Mouse (Mus musculus) stomach, embryonic 16.5 days (tissue): ENCODE data around the gene Mdc1. TPM values are rescaled to one million over a fixed set of nuclear protein-coding genes. Genes with fewer than 3 reads are reported as not detected.

ENCODE experiments used
- ATAC-seq: fragments of 200-750 bp; cut with Nextera tagmentation; 2 replicates; pipeline ENCODE4 v1.8.0; 2017; ENCODE audit warnings: moderate number of reproducible peaks, moderate TSS enrichment; ENCODE audit not compliant: insufficient read depth, low FRiP score
- H3K27ac ChIP-seq: fragments of 300-500 bp; sonication (generic); 2 replicates; pipeline ENCODE4 v1.5.1; 2014; ENCODE audit warnings: low read length
- H3K27me3 ChIP-seq: fragments of 300-500 bp; sonication (generic); 2 replicates; pipeline ENCODE4 v1.6.1; 2014; ENCODE audit warnings: low read length, control low read depth, mixed read lengths; ENCODE audit not compliant: control insufficient read depth, insufficient read depth
- H3K36me3 ChIP-seq: fragments of 300-500 bp; sonication (generic); 2 replicates; pipeline ENCODE4 v1.6.1; 2014; ENCODE audit warnings: low read length; ENCODE audit not compliant: control insufficient read depth, insufficient read depth
- H3K4me1 ChIP-seq: fragments of 300-500 bp; sonication (generic); 2 replicates; pipeline ENCODE4 v1.6.1; 2014; ENCODE audit warnings: low read length, control low read depth, mixed read lengths; ENCODE audit not compliant: control insufficient read depth, insufficient read depth
- H3K4me2 ChIP-seq: fragments of 300-500 bp; sonication (generic); 2 replicates; pipeline ENCODE4 v1.6.1; 2014; ENCODE audit warnings: low read depth, low read length, mixed read lengths
- H3K4me3 ChIP-seq: fragments of 300-500 bp; sonication (generic); replicated peaks from 2 replicates; pipeline ENCODE4 v1.5.1; 2014; ENCODE audit warnings: mild to moderate bottlenecking, low read length
- H3K9ac ChIP-seq: fragments of 300-500 bp; sonication (generic); 2 replicates; pipeline ENCODE4 v1.6.1; 2014; ENCODE audit warnings: low read length
- H3K9me3 ChIP-seq: fragments of 300-500 bp; sonication (generic); replicated peaks from 2 replicates; pipeline ENCODE4 v1.6.1; 2016; ENCODE audit warnings: low read length, control low read depth; ENCODE audit not compliant: control insufficient read depth
- WGBS: fragments of 180-500 bp; shearing (Covaris S2); extraction: QIAGEN DNeasy Blood & Tissue Kit; methylation state at CpG from one replicate; pipeline ENCODE4 v1.1.7; 2014; 5-methylcytosine and 5-hydroxymethylcytosine counted together
- polyA plus RNA-seq: library from polyadenylated mRNA; unstranded; fragments of >200 nt; fragmentation: Nextera tagmentation; extraction: Ambion mirVana; gene quantifications from 2 replicates; pipeline ENCODE4 v1.2.1, GENCODE M21; 2015

Gene Mdc1
- polyA plus RNA-seq, 1 experiment from 2014 or later: 16.2 TPM

DNA sequence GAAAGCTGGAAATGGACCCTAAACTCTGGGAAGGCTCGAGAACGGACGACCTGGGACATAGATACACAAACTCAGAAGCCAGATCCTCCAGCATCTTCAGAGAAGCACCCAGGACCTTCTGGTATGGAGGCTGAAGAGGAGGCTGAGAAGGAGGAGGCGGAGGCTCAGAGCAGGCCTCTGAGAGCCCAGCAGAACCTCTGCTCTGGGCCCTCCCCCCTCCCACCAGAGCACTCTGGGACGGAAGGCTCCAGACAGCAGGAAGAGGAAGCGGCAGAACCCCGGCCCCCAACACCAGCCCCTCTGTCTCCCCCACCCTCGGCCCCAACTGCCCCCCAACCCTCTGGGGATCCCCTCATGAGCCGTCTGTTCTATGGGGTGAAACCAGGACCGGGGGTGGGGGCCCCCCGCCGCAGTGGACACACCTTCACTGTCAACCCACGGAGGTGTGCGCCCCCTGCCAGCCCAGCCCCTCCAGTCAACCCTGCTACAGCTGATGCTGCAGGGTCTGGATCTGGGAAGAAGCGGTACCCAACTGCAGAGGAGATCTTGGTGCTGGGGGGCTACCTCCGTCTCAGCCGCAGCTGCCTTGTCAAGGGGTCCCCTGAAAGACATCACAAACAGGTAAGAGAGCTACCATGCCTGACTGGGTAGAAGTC lies 27.0 kb downstream of the Mdc1 start:
- WGBS: 24% methylated on average over 14 of the region's 17 CpGs
- ATAC-seq: no peak
- Histone ChIP-seq H3K9ac (peak overlapping the region; percentile 85), H3K9me3 (peaks cover 5% of the 10 kb centered on the region; the same call in 1 of the 2 replicates), H3K4me1 (peaks cover 54% of the 10 kb centered on the region), H3K36me3 (peaks cover 6% of the 10 kb centered on the region; the same call in 1 of the 2 replicates), H3K4me3 (peak overlapping the region; percentile 74), H3K27me3 (no peaks in the 10 kb centered on the region), H3K27ac (peak overlapping the region; percentile 99), H3K4me2 (peak overlapping the region; percentile 90)

DNA sequence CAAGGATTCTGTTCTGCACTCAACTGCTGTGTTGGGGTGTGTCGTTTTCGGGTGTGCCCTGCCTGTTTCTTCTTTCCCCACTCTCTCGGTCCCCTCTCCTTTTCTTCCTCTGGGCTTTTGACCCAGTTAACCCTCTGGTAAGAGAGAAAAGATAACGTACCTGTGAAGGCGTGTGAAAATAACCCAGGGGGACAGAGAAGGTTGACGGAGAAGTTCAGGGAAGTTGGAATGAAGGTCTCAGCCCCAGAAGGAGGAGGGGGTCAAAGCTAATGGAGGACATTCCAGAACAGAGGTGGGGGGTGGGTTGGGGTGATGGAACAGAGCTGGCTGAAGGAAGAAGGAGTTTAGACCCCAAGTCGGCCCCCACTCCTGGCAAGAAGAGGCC lies 27.6 kb downstream of the Mdc1 start:
- peak overlapping the region; percentile 99 for H3K27ac ChIP-seq
- ATAC-seq: no peak
- peaks cover 5% of the 10 kb centered on the region; the same call in 1 of the 2 replicates for H3K9me3 ChIP-seq
- peak overlapping the region; percentile 85 for H3K9ac ChIP-seq
- H3K4me3 ChIP-seq: peak overlapping the region; percentile 74
- peaks cover 6% of the 10 kb centered on the region; the same call in 1 of the 2 replicates for H3K36me3 ChIP-seq
- peak overlapping the region; percentile 90 for H3K4me2 ChIP-seq
- peaks cover 54% of the 10 kb centered on the region for H3K4me1 ChIP-seq
- no peaks in the 10 kb centered on the region for H3K27me3 ChIP-seq
- 4% methylated on average over 7 of the region's 7 CpGs for WGBS

- Histone ChIP-seq H3K4me3 (peak overlapping the region; percentile 74), H3K9ac (peak overlapping the region; percentile 85), H3K4me1 (peaks cover 54% of the 10 kb centered on the region), H3K4me2 (peak overlapping the region; percentile 90), H3K27ac (peak overlapping the region; percentile 99), H3K36me3 (peaks cover 6% of the 10 kb centered on the region; the same call in 1 of the 2 replicates), H3K27me3 (no peaks in the 10 kb centered on the region), H3K9me3 (peaks cover 5% of the 10 kb centered on the region; the same call in 1 of the 2 replicates)
- no peak for ATAC-seq
- WGBS: 2% methylated on average over 7 of the region's 7 CpGs
Measured at GRCm38 (mm10) chr17:35869346-35870067, 28.2 kb downstream of the Mdc1 start.

GRCm38 (mm10) chr17:35870151-35870883 lies 29.0 kb downstream of the Mdc1 start:
- H3K36me3 ChIP-seq: peaks cover 6% of the 10 kb centered on the region; the same call in 1 of the 2 replicates
- peaks cover 5% of the 10 kb centered on the region; the same call in 1 of the 2 replicates for H3K9me3 ChIP-seq
- ATAC-seq: peak; percentile 23; the same call in 1 of the 2 replicates
- H3K27me3 ChIP-seq: no peaks in the 10 kb centered on the region
- H3K4me1 ChIP-seq: peaks cover 47% of the 10 kb centered on the region
- H3K4me3 ChIP-seq: peak overlapping the region; percentile 74
- peak overlapping the region; percentile 85 for H3K9ac ChIP-seq
- H3K27ac ChIP-seq: peak overlapping the region; percentile 99
- peak overlapping the region; percentile 90 for H3K4me2 ChIP-seq
- 46% methylated on average over 9 of the region's 9 CpGs for WGBS

DNA sequence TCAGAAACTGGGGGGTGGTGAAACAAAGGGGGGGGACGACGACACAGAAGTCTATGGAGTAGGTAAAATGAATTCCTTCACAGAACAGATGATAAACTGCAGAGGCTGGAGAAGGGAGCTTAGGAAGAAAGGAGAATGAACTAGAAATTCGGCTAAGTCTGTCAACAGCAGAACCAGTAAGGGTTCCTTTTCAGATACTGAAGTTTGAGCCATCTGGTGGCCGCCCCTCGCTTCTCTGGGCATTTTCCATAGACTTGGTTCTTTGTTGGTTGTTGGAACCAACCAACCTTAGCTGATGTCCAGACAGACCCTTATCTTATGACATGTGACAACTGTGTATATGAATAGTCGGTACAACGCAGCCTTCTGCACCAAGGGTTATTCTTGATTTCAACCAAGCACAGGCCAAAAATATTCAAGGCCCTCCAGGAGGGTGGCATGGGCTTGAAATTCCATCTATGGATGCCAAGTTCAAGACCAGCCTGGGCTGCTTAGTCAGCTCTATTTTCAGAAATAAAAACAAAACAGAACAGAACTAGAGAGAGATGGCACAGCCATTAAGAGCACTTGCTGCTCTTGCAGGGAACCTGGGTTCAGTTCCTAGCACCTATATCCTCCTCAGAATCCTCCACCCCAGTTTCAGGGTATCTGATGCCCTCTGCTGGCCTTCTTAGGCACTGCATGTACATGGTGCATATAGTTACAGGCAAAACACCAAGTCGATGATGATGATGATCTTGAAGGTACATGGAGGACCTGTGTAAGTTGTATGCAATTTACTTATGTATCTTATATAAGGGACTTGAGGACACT lies 29.8 kb downstream of the Mdc1 start:
- Histone ChIP-seq H3K4me1 (peaks cover 47% of the 10 kb centered on the region), H3K36me3 (peaks cover 6% of the 10 kb centered on the region; the same call in 1 of the 2 replicates), H3K9me3 (peaks cover 5% of the 10 kb centered on the region; the same call in 1 of the 2 replicates), H3K27ac (peak overlapping the region; percentile 99), H3K4me3 (peak overlapping the region; percentile 74), H3K27me3 (no peaks in the 10 kb centered on the region), H3K4me2 (peak overlapping the region; percentile 90), H3K9ac (peak overlapping the region; percentile 85; the same call in 1 of the 2 replicates)
- 71% methylated on average over 8 of the region's 8 CpGs for whole genome bisulfite sequencing
- no peak for ATAC-seq

DNA sequence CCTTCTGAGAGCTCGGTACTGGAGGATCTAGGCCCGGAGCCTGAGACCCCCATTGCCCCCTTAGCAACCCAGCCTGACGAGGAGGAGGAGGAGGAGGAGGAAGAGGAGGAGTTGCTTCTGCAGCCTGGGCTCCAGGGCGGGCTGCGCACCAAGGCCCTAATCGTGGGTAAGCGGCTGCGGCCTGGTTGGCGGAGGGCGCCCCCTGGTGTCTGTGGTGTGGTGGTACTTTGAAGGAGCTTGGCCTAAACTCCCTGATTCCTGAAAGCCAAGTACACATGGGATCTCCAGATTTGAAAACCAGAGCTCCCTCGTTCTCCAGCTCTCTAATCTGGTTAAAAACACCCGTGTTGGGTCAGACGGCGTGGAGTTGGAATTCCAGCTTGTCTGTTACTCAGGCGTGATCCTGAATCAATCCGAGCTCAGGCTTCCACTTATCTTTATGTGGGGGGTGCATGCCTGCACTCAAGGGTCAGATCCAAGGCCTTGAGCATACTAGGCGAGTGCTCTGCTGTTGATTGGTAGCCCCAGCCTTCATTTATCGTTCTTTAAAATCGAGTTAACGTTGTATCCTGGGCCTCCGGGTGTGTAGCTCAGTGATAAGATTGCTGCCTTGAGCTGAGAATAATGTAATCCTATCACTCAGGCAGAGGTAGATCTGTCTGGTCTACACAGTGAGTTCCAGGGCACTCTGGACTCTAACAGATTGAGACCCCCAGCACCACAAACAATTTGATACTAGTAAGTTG lies 32.6 kb downstream of the Mdc1 start:
- ATAC-seq: 0 out of 2 replicates have a peak, but pooled peaks have one; percentile 31
- H3K9me3 ChIP-seq: peaks cover 5% of the 10 kb centered on the region; the same call in 1 of the 2 replicates
- no peaks in the 10 kb centered on the region for H3K27me3 ChIP-seq
- WGBS: 24% methylated on average over 21 of the region's 21 CpGs
- H3K27ac ChIP-seq: no peak overlapping the region
- no peak overlapping the region for H3K4me3 ChIP-seq
- peaks cover 30% of the 10 kb centered on the region for H3K4me1 ChIP-seq
- H3K4me2 ChIP-seq: 0 out of 2 replicates have a peak overlapping the region, but pooled peaks have one; percentile 16
- peaks cover 6% of the 10 kb centered on the region; the same call in 1 of the 2 replicates for H3K36me3 ChIP-seq
- no peak overlapping the region for H3K9ac ChIP-seq

DNA sequence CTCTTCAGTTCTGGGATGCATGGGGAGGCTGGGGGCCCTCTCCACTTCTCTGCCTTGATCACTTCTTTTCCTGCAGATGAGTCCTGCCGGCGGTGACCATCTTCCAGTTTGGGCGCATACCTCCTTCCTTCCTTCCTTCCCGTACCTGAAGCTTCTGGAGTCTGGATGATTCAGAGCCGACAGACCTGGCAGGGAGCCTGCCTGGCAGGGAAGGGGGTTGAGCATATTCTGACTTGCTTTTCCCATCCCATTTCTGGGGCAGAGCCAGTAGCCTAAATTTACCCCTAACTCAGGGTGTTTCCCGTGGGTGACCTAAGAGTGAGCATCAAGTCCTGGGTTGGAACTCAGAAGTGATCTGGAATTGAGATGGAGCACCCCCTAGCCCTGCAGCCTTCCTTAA lies 33.4 kb downstream of the Mdc1 start:
- H3K36me3 ChIP-seq: peaks cover 6% of the 10 kb centered on the region; the same call in 1 of the 2 replicates
- H3K4me1 ChIP-seq: peaks cover 23% of the 10 kb centered on the region
- H3K9ac ChIP-seq: no peak overlapping the region
- H3K4me2 ChIP-seq: no peak overlapping the region
- peaks cover 5% of the 10 kb centered on the region; the same call in 1 of the 2 replicates for H3K9me3 ChIP-seq
- no peak overlapping the region for H3K4me3 ChIP-seq
- H3K27ac ChIP-seq: no peak overlapping the region
- H3K27me3 ChIP-seq: no peaks in the 10 kb centered on the region
- no peak for ATAC-seq
- WGBS: 86% methylated on average over 6 of the region's 6 CpGs
